Mouse (Mus musculus) Patski (cell line): ENCODE results near the gene Dhrs7b. TPM values are rescaled to one million over a fixed set of nuclear protein-coding genes. Genes with fewer than 3 reads are reported as not detected.

Experiments used
- ATAC-seq: fragments of 100-300 bp; one replicate; pipeline ENCODE4 v1.8.0; 2021
- CTCF ChIA-PET: fragments of 350-600 bp; sonication (Branson Sonifier 250); formaldehyde crosslinking; loops from one replicate; lab custom pipeline; 2022; ENCODE audit warnings: inconsistent platforms; lab: Charles Lee
- POLR2A ChIA-PET: fragments of 350-600 bp; sonication (Branson Sonifier 250); formaldehyde crosslinking; loops from one replicate; lab custom pipeline; 2022; ENCODE audit warnings: antibody characterized with exemption, inconsistent platforms; lab: Charles Lee
- DNase-seq: peaks from one replicate; pipeline ENCODE4 v3.0.0-alpha.2; 2011; ENCODE audit warnings: low read depth, low spot score
- H3K27me3 ChIP-seq: fragments of 371-371 bp; one replicate; pipeline ENCODE4 v1.5.1; 2021
- CTCF ChIP-seq: fragments of 100-300 bp; IDR thresholded peaks from one replicate; pipeline ENCODE4 v1.5.1; 2021
- in situ Hi-C: fragments of 300-500 bp; cut with MboI; formaldehyde crosslinking; loops from 3 replicates; pipeline ENCODE4 v1.11.1; 2018; ENCODE audit warnings: low pct_unique_long_range_greater_than_20kb, mixed read lengths
- polyA plus RNA-seq: library from polyadenylated mRNA; unstranded; gene quantifications from one replicate; pipeline ENCODE4 v1.2.3, GENCODE M21; 2021

The Dhrs7b gene
- polyA plus RNA-seq, 1 experiment from 2014 or later, result 30.8 TPM

DNA sequence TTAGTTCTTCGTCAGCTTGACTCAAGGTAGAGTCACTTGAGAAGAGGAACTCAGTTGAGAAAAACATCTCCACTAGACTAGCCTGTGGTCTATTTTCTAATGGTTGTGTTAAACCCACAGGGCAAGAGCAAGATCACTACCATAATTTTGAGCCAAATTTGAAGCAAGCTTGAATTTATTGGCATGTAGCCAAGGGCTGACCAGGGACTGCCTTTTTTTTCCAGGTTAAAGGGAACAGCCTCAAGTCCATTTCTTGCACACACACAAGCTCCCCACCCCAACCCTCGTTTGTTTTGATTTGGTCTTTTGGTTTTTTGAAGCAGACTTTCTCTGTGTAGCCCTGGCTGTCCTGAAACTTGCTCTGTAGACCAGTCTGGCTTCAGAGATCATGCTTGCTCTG lies 59.4 kb downstream of the Dhrs7b start:
- no peak for ATAC-seq
- in situ Hi-C loops, result no loop called here
- ChIA-PET CTCF (no interaction called here), POLR2A (no interaction called here)
- TF ChIP-seq CTCF, result no peak
- DNase-seq, result no peak
- H3K27me3 ChIP-seq, result no peaks in the 10 kb centered on the region

GRCm38 (mm10) chr11:60890286-60890685 lies 59.9 kb downstream of the Dhrs7b start:
- in situ Hi-C loops, result no loop called here
- TF ChIP-seq CTCF, result no peak
- H3K27me3 ChIP-seq, result no peaks in the 10 kb centered on the region
- CTCF ChIA-PET, result no interaction called here
- DNase-seq (no peak), ATAC-seq (no peak)
- POLR2A ChIA-PET, result interaction anchor here (0.6 kb wide), 1 partner anchor 35 kb away, joined by 3 read pairs; no protein-coding TSS in a partner anchor

GRCm38 (mm10) chr11:60890744-60891143 lies 60.3 kb downstream of the Dhrs7b start:
- ChIA-PET CTCF (no interaction called here), POLR2A (interaction anchor here (0.6 kb wide), 1 partner anchor 35 kb away, joined by 3 read pairs; no protein-coding TSS in a partner anchor)
- in situ Hi-C loops, result no loop called here
- H3K27me3 ChIP-seq, result no peaks in the 10 kb centered on the region
- no peak for DNase-seq
- ATAC-seq, result no peak
- no peak for TF ChIP-seq CTCF

DNA sequence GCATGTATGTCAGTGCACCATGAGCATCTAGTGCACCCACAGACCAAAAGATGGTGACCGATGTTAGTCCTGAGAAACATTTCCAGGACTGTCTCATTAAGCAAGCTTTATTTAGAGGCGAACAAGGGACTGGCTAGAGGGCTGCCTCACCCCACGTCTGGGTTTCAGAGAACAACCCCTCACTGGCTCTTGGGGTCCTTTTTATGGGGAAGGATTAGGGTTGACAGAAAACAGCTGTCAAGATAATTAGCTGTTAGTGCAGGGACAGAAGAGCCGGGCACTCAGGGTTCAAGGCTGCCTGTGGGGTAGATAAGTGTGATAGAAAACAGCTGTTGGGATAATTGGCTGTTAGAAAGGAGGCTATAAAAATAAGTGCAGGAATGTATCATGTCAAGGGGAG lies 65.5 kb downstream of the Dhrs7b start:
- CTCF ChIA-PET, result interaction anchor here (1.3 kb wide), 1 partner anchor 11 kb away, joined by 3 read pairs; no protein-coding TSS in a partner anchor
- DNase-seq (no peak), ATAC-seq (no peak)
- in situ Hi-C loops, result no loop called here
- POLR2A ChIA-PET, result interaction anchor here (0.9 kb wide), 1 partner anchor 100 kb away, joined by 3 read pairs; no protein-coding TSS in a partner anchor
- no peaks in the 10 kb centered on the region for H3K27me3 ChIP-seq
- TF ChIP-seq CTCF, result no peak

DNA sequence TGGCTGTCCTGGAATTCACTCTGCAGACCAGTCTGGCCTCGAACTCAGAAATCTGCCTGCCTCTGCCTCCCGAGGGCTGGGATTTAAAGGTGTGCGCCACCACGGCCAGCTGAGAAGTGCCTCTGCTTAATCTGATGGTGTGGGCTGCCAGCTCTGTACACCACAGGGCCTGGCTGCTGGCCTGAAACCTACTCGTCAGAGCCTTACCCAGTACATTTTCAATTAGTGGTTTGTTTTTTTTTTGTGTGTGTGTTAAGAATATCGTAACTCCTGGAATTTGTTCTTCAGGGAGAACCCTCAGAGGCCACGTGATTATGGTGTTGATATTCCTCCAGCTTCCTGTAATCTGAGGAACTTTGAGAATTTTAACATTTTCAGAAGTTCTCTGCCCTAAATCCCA lies 71.6 kb downstream of the Dhrs7b start:
- in situ Hi-C loops, result no loop called here
- DNase-seq (no peak), ATAC-seq (no peak)
- no peak for TF ChIP-seq CTCF
- H3K27me3 ChIP-seq, result no peaks in the 10 kb centered on the region
- POLR2A ChIA-PET, result interaction anchor here (1.1 kb wide), 1 partner anchor 16 kb away, joined by 5 read pairs; no protein-coding TSS in a partner anchor
- CTCF ChIA-PET, result no interaction called here

DNA sequence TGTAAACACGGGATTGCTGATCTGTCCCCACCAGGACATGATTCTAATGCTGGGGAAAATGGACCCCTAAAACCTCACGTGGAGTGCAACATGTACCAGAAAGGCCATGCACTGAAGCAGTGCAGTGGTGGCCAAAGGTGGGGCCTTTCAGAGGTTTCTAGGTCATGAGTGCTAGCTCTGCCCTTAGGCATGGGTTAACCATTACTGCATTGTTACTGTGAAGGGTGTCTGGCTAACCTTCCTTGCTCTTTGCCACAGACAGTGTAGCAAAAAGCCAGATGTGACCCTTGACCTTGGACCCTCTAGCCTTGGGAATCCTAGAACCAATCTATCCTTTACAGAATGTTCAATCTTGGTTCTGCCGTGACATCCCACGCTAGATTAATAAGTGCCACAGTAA lies 72.1 kb downstream of the Dhrs7b start:
- H3K27me3 ChIP-seq, result no peaks in the 10 kb centered on the region
- ATAC-seq, result no peak

GRCm38 (mm10) chr11:60903661-60904061 lies 73.2 kb downstream of the Dhrs7b start:
- ATAC-seq (no peak), DNase-seq (no peak)
- ChIA-PET CTCF (interaction anchor here (0.8 kb wide), 1 partner anchor 11 kb away, joined by 3 read pairs; no protein-coding TSS in a partner anchor), POLR2A (no interaction called here)
- TF ChIP-seq CTCF, result no peak
- in situ Hi-C loops, result no loop called here
- H3K27me3 ChIP-seq, result no peaks in the 10 kb centered on the region

More for the DNA sequence above, 72.1 kb downstream of the Dhrs7b start:
- in situ Hi-C loops, result no loop called here
- POLR2A ChIA-PET, result interaction anchor here (0.6 to 1.1 kb wide), 2 partner anchors 16 to 1751 kb away, joined by 3 to 5 read pairs; no protein-coding TSS in a partner anchor
- no peak for DNase-seq
- TF ChIP-seq CTCF, result no peak
- CTCF ChIA-PET, result no interaction called here

DNA sequence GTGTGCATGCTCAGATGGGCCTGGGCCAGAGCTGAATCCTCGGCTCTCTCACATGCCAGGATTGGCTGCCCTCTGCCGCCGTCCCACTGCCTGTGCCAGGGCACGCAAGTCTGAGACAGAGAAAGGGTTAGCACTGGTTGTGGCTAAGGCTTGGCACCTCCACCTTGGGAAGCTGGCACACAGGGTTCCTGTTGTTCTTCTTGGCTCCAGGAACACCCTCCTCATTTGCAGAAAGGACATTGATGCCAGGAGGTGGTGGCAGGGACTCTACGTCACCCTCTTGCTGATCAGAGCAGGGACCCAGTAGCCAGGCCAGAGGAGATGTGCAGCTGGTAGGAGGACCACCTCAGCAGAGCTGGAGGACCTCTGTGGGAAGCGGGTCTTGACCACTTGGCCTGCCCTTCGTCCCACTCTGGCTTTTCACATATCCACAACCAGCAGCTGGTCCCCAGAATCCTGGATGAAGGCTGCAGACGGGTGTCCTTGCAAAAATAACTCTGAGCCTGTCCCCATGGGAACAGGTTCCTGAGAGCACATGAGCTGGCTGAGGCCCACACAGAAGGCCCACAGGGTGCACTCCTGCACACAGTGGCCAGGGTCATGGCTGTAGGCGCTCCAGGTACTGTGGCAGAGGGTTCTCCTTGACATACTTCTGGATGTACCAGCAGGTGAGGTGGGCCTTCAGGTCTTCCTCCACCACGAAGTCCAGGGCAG lies 75.1 kb downstream of the Dhrs7b start:
- DNase-seq, result no peak
- TF ChIP-seq CTCF, result no peak
- POLR2A ChIA-PET, result no interaction called here
- H3K27me3 ChIP-seq, result no peaks in the 10 kb centered on the region
- in situ Hi-C loops, result no loop called here
- CTCF ChIA-PET, result no interaction called here
- no peak for ATAC-seq

DNA sequence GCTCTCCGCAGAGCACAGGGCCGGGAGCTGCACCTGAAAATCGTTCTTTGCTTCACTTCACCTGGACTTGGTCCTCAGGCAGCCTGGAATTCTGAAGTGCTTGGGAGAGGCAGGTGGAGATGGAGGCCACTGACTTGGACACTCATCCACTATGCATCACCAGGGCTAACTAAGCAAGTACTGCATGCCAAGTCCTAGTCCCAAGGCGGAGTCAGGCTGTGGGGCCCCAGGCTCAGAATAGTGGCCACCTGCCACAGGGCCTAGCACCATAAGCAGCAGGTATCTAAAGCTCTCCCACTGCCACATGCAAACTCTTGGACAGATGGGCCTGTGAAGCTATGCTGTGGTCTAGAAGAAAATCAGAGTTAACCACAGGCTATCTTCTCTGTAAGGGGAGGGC lies 76.0 kb downstream of the Dhrs7b start:
- POLR2A ChIA-PET, result interaction anchor here (0.9 kb wide), 1 partner anchor 24 kb away, joined by 3 read pairs; no protein-coding TSS in a partner anchor
- H3K27me3 ChIP-seq, result no peaks in the 10 kb centered on the region
- CTCF ChIA-PET, result interaction anchor here (0.9 to 1.1 kb wide), 2 partner anchors 11 to 185 kb away, joined by 3 read pairs; no protein-coding TSS in a partner anchor
- ATAC-seq (no peak), DNase-seq (no peak)
- in situ Hi-C loops, result no loop called here
- TF ChIP-seq CTCF, result no peak

DNA sequence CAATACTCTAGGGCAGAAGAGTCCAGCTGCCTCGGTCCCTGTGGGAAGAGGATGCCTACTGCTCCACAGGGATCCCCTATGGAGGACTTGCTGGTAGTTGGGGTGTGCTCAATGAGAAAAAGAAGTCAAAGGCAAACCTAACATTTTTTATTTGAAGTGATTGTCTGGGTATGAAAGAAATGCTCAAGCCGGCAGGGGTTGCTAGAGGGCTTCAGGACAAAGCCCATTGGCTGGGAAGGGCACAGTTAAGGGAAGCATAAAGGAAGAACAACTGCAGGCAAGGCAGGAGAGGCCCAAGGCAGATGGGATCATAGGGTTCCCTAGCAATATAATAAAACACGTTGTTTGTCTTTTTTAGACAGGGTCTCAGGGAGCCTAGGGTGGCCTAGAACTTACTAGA lies 77.6 kb downstream of the Dhrs7b start:
- POLR2A ChIA-PET, result no interaction called here
- DNase-seq (no peak), ATAC-seq (no peak)
- in situ Hi-C loops, result no loop called here
- CTCF ChIA-PET, result no interaction called here
- H3K27me3 ChIP-seq, result no peaks in the 10 kb centered on the region
- no peak for TF ChIP-seq CTCF

DNA sequence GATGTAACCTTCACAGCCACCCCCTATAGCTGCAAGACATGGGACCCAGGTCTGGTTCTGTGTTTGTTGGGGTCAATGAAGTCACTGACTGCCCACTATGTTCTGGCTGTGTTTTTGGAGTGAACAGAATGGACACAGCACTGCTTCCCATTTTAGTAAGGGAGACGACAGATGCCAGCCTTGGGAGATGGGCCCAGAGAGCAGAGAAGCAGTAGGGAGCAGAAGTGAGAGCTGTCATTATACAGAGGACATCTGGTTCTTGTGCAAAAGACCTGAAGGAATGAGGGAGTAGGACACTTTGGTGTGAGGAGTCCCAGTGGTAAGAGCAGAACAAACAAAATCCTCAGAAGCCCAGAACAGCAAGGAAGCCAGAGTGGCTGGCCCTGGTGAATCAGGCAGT lies 79.2 kb downstream of the Dhrs7b start:
- no peak for TF ChIP-seq CTCF
- ChIA-PET CTCF (no interaction called here), POLR2A (interaction anchor here (1.2 kb wide), 1 partner anchor 31 kb away, joined by 4 read pairs; the partner anchor contains the start of gene Tmem11)
- H3K27me3 ChIP-seq, result no peaks in the 10 kb centered on the region
- in situ Hi-C loops, result no loop called here
- DNase-seq (no peak), ATAC-seq (no peak)

Other genes starting within 250 kb of the Dhrs7b start
- 54.0 TPM for gene Llgl1, start 130.9 kb upstream of the Dhrs7b start, polyA plus RNA-seq
- gene Flii, start 103.4 kb upstream of the Dhrs7b start, polyA plus RNA-seq, result 118 TPM
- gene Mief2, start 102.2 kb upstream of the Dhrs7b start, polyA plus RNA-seq, result 21.7 TPM
- 11.2 TPM for gene Top3a, start 53.3 kb upstream of the Dhrs7b start, polyA plus RNA-seq
- gene Smcr8, start 53.1 kb upstream of the Dhrs7b start, polyA plus RNA-seq, result 19.9 TPM
- 25.0 TPM for gene Shmt1, start 18.9 kb upstream of the Dhrs7b start, polyA plus RNA-seq
- gene Tmem11, start 48.6 kb downstream of the Dhrs7b start, polyA plus RNA-seq, result 47.5 TPM
- 23.1 TPM for gene Natd1, start 84.1 kb downstream of the Dhrs7b start, polyA plus RNA-seq
- gene Map2k3, start 101.4 kb downstream of the Dhrs7b start, polyA plus RNA-seq, result 54.6 TPM
- not detected for gene Kcnj12, start 191.9 kb downstream of the Dhrs7b start, polyA plus RNA-seq